Mouse (Mus musculus) adrenal gland, adult 10 weeks (tissue): Measurements from ENCODE around the gene Olfr412. TPM values are rescaled to one million over a fixed set of nuclear protein-coding genes. Genes with fewer than 3 reads are reported as not detected.

ENCODE experiments used
- polyA plus RNA-seq: library from polyadenylated mRNA; stranded (reverse); fragments of 350-450 nt; fragmentation: Illumina TruSeq; extraction: RNeasy Lipid Tissue Mini Kit (QIAGEN cat#74804); gene quantifications from one replicate; pipeline ENCODE4 v1.2.3, GENCODE M21; 2014; ENCODE audit warnings: low read depth, low replicate concordance

The Olfr412 gene
- not detected for polyA plus RNA-seq

DNA sequence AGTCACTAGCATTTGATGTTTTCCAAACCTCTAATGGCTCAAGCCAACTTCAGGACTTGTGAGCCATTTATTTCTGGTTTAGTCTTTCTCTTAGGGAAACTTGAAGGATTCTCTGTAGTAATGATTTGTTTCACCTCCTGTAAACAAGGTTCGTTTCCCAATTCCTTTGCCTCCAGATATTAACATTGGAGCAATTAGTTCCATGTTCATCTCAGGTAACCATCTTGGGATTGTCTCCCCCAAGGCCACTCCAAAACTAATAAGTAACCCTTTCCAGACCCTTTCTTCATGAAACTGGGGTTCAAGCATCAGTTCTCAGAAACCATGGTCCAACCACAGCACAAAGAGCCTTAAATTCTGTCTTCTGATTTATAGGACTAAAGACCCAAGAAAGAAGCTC is at the start of gene Olfr412:
TSS of gene Olfr412 (plus strand) at position 301 of the 400 bp plus-strand sequence.

DNA sequence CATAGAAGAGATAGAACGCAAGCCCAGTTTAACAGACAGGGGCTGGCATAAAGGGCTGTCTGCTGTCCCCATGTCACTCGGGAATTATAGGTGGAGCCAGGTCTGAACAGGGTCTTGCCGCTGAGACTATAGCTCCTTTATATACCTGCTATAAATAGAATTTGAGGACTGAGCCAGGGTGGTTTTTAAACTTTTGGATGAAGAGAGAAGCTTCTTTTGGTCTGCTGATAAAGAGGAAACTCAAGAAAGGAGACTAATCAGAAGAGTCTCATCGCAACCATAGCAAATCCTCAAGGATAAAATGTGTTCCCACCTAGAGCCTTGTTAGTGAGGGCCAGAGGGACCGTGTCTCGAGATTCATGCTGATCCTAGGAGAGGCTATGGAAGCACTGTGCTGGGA is 23.9 kb upstream of the Olfr412 start, which contains the start of gene Olfr410:
TSS of gene Olfr410 (minus strand) at position 101 of the 400 bp plus-strand sequence.

DNA sequence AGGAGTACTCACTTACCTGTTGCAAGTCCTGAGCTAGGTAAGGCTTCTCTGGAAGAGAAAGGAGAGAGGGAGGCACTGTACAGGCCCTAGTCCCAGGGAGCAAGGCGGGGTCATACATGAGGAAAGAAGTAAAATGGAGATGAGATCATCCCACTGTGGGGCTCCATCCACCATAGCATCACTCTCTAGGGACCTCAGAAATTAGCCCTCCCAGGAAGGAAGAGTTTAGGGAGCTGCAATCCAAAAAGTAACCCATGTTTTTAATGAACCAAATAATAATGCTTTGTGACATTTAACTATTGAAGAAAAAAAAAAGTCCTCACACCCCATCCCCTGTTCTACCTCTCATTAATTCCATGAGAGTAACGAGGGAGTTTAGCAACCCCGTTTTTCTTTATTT is 9.3 kb upstream of the Olfr412 start, which contains the start of gene Olfr411:
TSS of gene Olfr411 (minus strand) at position 101 of the 400 bp plus-strand sequence.

Other genes starting within 250 kb of the Olfr412 start
- not detected for gene Olfr401, start 248.4 kb upstream of the Olfr412 start, polyA plus RNA-seq
- not detected for gene Olfr402, start 208.5 kb upstream of the Olfr412 start, polyA plus RNA-seq
- not detected for gene Olfr403, start 175.8 kb upstream of the Olfr412 start, polyA plus RNA-seq
- gene Olfr43, start 150.7 kb upstream of the Olfr412 start, polyA plus RNA-seq = not detected
- gene Olfr406, start 102.3 kb upstream of the Olfr412 start, polyA plus RNA-seq = not detected
- gene Olfr59, start 78.3 kb upstream of the Olfr412 start, polyA plus RNA-seq = not detected
- not detected for gene Olfr410, start 24.0 kb upstream of the Olfr412 start, polyA plus RNA-seq
- not detected for gene Olfr411, start 9.4 kb upstream of the Olfr412 start, polyA plus RNA-seq
- 2.0 TPM for gene Rap1gap2, start 248.8 kb downstream of the Olfr412 start, polyA plus RNA-seq